Mouse (Mus musculus) common myeloid progenitor, adult 5-6 weeks (primary cell): Measurements from ENCODE around the gene Slit3. TPM values are rescaled to one million over a fixed set of nuclear protein-coding genes. Genes with fewer than 3 reads are reported as not detected.

ENCODE experiments used
- ATAC-seq: replicated peaks from 2 replicates; pipeline ENCODE4 v1.8.0; 2016; ENCODE audit warnings: low read depth, mild to moderate bottlenecking, moderate TSS enrichment, inconsistent platforms; ENCODE audit not compliant: poor library complexity, severe bottlenecking
- total RNA-seq: library from RNA; stranded (forward); fragments of 200-1000, 187-1606 nt; gene quantifications from 2 replicates; pipeline ENCODE4 v1.2.3, GENCODE M21; 2017

The Slit3 gene
- total RNA-seq, 1 experiment from 2014 or later = not detected

DNA sequence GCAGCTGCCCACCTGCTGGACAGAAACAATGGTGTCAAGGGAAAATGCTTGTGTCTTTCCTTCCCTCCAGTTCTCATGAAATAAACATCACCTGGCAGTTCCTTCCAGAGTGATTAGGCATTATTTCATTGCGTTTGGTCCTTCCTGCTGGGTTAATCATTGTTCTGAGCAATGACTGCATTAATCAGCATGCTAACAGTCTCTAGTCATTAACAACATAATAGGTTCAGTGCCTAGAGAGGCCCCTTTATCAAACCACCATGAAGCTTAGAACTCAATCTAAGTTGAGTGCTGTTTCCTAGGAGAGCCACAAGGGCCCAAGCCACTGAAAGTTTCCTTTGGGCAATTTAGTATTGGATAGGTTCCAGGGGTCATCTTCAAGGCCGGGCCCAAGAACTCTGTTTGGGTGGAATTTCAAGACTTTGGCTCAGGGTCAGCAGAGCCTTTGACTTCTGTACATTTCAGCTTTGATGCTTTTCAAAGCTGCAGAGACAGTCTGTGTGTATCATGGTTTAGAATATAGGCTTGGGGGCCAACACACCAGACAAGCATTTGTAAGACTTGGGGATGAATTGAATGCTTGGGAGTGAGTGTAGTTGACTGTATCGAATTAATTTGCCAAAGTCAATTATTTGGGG is 174.3 kb downstream of the Slit3 start:
- ATAC-seq = no peak

- no peak for ATAC-seq
Observed at GRCm38 (mm10) chr11:35296803-35297202, 175.8 kb downstream of the Slit3 start.

DNA sequence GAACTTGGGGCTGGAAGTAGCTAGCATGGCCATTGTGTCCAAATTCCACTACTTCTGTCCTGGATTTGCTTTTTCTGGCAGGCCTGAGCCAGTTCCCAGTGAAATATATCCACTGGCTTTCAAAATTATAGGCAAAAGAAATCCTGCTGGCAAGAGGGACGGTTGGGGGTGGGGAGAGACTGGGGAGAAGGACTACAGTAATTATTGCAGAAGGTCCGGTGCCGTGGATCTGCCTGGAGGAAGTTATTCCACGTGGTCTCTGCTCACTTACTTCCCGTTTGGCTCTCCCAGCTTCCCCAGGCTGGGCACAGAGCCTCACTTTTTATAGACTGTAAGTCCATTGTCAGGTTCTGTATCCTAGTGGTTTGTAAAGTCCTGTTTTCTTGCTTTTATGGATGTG is 176.3 kb downstream of the Slit3 start:
- no peak for ATAC-seq

DNA sequence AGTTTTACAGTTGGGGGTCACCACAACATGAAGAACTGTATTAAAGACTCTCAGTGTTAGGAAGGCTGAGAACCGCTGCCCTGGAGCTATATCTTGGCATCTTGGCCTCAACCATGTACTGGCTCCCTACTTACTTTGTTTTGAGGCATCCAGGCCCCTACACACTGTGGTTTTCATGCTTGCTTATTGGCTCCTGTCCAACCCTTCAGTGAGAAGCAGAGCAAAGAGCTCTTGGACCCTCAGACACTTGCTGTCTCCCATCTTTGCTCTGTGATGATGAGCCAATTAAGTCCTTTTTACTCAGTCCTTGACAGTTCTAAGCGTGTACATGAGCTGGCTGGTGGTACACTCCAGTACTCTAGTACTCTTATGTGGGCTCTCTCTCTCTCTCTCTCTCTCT is 177.5 kb downstream of the Slit3 start:
- no peak for ATAC-seq

GRCm38 (mm10) chr11:35299857-35300375 is 178.9 kb downstream of the Slit3 start:
- no peak for ATAC-seq

DNA sequence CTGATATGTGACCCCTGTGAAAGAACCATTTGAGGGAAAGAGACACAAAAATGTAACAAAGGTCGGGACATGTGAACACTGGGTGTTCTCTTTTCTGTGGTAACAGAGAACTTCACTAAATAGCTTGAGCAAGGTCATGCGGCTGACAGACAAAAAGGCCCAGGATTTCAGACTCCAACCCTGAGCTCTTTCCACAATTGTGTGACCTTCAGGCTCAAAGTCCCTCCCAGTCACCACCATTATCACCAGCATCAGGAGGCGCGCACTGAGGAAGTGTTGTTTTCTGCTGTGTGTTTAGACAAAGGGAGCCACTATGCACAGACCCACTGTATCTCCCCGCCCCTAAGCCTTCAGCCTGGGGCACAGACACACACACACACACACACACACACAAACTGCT is 181.2 kb downstream of the Slit3 start:
- ATAC-seq = no peak

DNA sequence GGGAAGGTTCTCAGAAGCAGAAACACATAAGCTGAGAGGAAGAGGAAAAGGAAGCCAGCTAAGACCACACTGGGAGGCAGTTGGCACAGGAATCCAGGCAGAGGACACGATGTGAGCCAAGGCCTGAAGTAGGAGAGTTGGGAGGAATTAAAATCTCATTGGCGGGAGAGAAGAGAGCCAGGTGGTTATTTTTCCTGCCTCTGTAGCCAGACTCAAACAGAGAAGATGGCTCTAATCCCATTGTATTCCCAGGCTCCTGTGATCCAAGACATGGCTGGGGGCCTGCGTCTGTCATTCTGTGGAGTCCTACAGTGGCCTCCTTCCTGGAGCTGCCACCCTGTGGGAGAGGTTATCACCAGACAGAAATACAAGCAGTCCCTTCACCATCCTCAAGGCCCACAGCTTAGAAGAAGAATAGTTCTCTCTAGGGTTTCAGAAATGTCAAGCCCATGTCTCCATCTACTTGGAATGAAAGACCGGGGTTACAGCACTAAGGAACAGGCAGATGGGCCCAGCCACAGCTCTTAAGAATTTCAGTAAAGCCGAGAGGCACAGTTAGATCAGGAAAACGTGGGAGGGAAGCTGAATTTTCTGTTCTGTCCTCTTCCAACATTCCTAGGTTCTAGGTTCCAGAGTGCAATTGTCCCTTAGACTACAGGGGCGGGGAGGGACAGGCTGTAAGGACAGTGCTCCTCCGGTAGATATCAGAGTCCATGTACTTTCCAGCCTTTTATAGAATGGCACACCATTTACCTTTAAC is 183.4 kb downstream of the Slit3 start:
- no peak for ATAC-seq

- ATAC-seq = no peak
Observed at GRCm38 (mm10) chr11:35305111-35305510, 184.1 kb downstream of the Slit3 start.

- no peak for ATAC-seq
Observed at GRCm38 (mm10) chr11:35305910-35306309, 184.9 kb downstream of the Slit3 start.

DNA sequence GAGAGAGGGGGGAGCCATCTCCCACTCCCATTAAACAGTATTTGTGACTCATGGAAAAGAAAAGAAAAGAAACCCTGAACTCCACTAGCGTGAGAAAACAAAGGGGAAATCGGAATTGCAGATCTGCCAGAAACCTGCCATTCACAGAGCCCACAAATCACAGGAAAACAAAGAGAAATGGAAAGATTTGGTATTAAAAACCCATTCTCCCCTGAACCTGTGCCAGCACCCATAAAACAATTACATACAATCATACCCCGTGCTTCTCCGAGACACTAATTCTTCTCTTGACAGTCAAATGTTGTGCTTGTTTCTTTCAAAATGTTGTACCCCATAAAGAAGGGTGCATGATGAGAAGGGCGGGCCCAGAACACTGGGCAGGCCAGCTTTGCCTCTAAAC is 185.9 kb downstream of the Slit3 start:
- ATAC-seq = no peak

DNA sequence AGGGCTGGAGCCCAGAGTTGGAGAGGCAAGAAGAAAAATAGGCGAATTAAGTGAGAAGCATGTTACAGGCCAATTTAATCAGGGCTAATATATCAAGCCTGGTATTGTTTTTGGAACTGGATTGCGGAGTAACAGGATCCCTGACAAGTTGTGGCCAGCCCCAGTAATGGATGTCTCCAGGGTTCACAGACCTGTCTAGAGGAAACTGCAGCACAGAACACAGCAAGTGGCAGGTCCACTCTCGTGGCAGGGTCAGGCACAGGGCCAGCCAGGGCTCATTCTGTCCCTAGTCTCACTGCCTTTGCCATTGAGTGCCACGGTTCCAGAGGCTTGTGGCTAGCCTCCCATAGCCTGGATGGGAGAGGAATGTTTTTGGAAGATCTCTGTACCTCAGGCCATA is 187.0 kb downstream of the Slit3 start:
- no peak for ATAC-seq

- ATAC-seq = no peak
Observed at GRCm38 (mm10) chr11:35315449-35316028, 194.5 kb downstream of the Slit3 start.

DNA sequence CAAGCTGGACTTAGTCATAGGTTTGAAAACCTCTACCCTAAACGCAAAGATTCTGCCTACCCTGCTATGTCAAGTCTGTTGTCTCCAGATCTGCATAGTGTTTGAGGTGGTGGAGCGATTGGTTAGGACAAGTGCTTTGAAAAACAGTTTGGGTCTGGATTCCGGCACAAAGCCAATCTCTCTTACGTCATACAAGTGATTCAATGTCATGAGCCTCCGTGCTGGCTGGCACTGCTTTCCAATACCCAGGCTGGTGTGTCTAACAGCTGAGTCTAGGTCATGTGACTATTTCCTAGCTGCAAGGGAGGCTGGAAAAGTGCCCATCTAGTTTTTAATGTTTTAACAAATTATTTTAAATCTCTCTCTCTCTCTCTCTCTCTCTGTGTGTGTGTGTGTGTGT is 196.2 kb downstream of the Slit3 start:
- ATAC-seq = no peak

DNA sequence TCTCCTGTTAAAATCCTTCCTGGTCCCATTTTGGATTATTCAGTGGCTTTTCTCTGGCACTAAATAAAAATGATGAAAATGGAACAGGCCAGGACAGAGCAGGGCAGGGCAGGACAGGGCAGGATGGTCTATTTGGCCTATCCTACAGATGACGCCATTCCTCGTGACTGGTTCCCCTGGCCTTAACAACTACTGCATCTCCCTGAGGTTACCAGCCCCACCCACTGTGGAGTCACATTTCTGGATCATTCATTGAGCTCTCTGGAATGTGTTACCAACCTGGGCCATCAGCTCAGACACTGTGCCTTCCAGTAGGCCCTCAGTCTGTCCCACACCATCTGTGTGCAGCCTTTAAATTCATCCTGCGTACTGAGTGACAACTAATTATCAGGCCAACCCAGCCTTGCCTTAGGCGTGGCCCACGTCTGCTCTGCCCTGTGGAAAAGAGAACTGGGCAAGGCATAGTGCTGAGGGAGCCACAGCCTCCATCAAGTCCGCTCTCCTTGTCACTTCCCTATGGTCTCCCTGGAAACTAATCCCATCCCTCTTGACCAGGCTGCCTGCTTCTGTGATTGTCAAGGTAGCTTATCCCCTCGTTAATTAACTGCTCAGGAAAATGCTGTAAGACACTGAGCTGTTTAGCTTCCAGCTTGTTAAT is 196.9 kb downstream of the Slit3 start:
- no peak for ATAC-seq

GRCm38 (mm10) chr11:35318433-35319020 is 197.5 kb downstream of the Slit3 start:
- ATAC-seq = no peak

- no peak for ATAC-seq
Observed at GRCm38 (mm10) chr11:35320518-35320917, 199.5 kb downstream of the Slit3 start.

- no peak for ATAC-seq
Observed at GRCm38 (mm10) chr11:35324397-35324796, 203.4 kb downstream of the Slit3 start.

- ATAC-seq = no peak
Observed at GRCm38 (mm10) chr11:35325131-35325995, 204.3 kb downstream of the Slit3 start.

- ATAC-seq = no peak
Observed at GRCm38 (mm10) chr11:35326346-35326745, 205.3 kb downstream of the Slit3 start.
